Mouse (Mus musculus) CH12.LX (cell line): Measurements from ENCODE around the gene Mitf. TPM values are rescaled to one million over a fixed set of nuclear protein-coding genes. Genes with fewer than 3 reads are reported as not detected.

Experiments used
- DNase-seq: peaks from one replicate; pipeline ENCODE4 v3.0.0-alpha.2; 2013; ENCODE audit errors: extremely low read depth
- H3K27ac ChIP-seq: 2 replicates; pipeline ENCODE4 v1.5.1; 2012; ENCODE audit warnings: low read depth, mild to moderate bottlenecking, control low read depth, moderate library complexity; ENCODE audit not compliant: insufficient read depth
- H3K27me3 ChIP-seq: replicated peaks from 2 replicates; pipeline ENCODE3; 2012; ENCODE audit warnings: inconsistent platforms
- H3K36me3 ChIP-seq, 2 experiments: replicated peaks in 1 of 2; 2 replicates each; pipeline versions ENCODE3 to v1.6.1; 2012; ENCODE audit warnings: inconsistent platforms in 1 of 2, low read length in 1 of 2, mild to moderate bottlenecking in 1 of 2, mixed read lengths in 1 of 2, moderate library complexity in 1 of 2; ENCODE audit not compliant: control insufficient read depth in 1 of 2, insufficient read depth in 1 of 2
- H3K4me1 ChIP-seq, 2 experiments: 2 replicates each; pipeline ENCODE4 v1.6.1; 2012; ENCODE audit warnings: inconsistent platforms in 1 of 2, moderate library complexity in 1 of 2; ENCODE audit not compliant: insufficient read depth in 2 of 2, control insufficient read depth in 1 of 2
- H3K4me2 ChIP-seq: 2 replicates; pipeline ENCODE4 v1.6.1; 2012; ENCODE audit warnings: low read depth, mild to moderate bottlenecking, control low read depth; ENCODE audit not compliant: poor library complexity, insufficient read depth, severe bottlenecking
- H3K4me3 ChIP-seq, 3 experiments: fragments of 150-350 bp in 1 of 3; sonication (generic) in 1 of 3; replicated peaks in 1 of 3; 2 replicates each; pipeline versions ENCODE3 to v1.5.1; 2011 to 2012; ENCODE audit warnings: low read depth in 2 of 3, low read length in 2 of 3, mild to moderate bottlenecking in 2 of 3, moderate library complexity in 2 of 3, control low read depth in 1 of 3, improper control_type of control experiment in 1 of 3, inconsistent platforms in 1 of 3, mixed read lengths in 1 of 3; ENCODE audit not compliant: poor library complexity in 1 of 3
- H3K79me2 ChIP-seq: replicated peaks from 2 replicates; pipeline ENCODE4 v1.6.1; 2012; ENCODE audit warnings: mild to moderate bottlenecking, moderate library complexity; ENCODE audit not compliant: control insufficient read depth, poor library complexity, insufficient read depth, severe bottlenecking; ENCODE audit errors: extremely low read depth
- H3K9ac ChIP-seq: 2 replicates; pipeline ENCODE4 v1.6.1; 2012; ENCODE audit warnings: low read depth, mild to moderate bottlenecking, control low read depth, moderate library complexity; ENCODE audit not compliant: insufficient read depth
- H3K9me3 ChIP-seq: replicated peaks from 2 replicates; pipeline ENCODE3; 2012; ENCODE audit warnings: low read length, inconsistent platforms, mixed read lengths
- BHLHE40 ChIP-seq: IDR thresholded peaks from 2 replicates; pipeline ENCODE4 v1.6.1; 2011; ENCODE audit warnings: mild to moderate bottlenecking, low read depth, low read length, improper control_type of control experiment
- CTCF ChIP-seq, 2 experiments: IDR thresholded peaks in 1 of 2; conservative IDR thresholded peaks in 1 of 2; 2 replicates each; pipeline ENCODE4 v1.5.1; 2011 to 2012; ENCODE audit warnings: low read depth in 2 of 2, low read length in 2 of 2, improper control_type of control experiment in 1 of 2, inconsistent platforms in 1 of 2, mild to moderate bottlenecking in 1 of 2, moderate library complexity in 1 of 2
- ETS1 ChIP-seq: conservative IDR thresholded peaks from 2 replicates; pipeline ENCODE4 v1.6.1; 2012; ENCODE audit warnings: low read depth, mild to moderate bottlenecking, inconsistent platforms, low read length, improper control_type of control experiment, moderate library complexity
- MAFK ChIP-seq: IDR thresholded peaks from 2 replicates; pipeline ENCODE4 v1.6.1; 2011; ENCODE audit warnings: low read length, improper control_type of control experiment; ENCODE audit not compliant: insufficient replicate concordance
- MYC ChIP-seq: IDR thresholded peaks from 2 replicates; pipeline ENCODE4 v1.6.1; 2011; ENCODE audit warnings: low read depth, mild to moderate bottlenecking, improper control_type of control experiment, low read length
- POLR2A ChIP-seq: IDR thresholded peaks from 2 replicates; pipeline ENCODE4 v1.6.1; 2011; ENCODE audit warnings: low read depth, mild to moderate bottlenecking, improper control_type of control experiment, low read length
- RAD21 ChIP-seq: IDR thresholded peaks from 2 replicates; pipeline ENCODE4 v1.6.1; 2011; ENCODE audit warnings: low read depth, mild to moderate bottlenecking, low read length, improper control_type of control experiment, moderate library complexity
- RCOR1 ChIP-seq: conservative IDR thresholded peaks from 2 replicates; pipeline ENCODE4 v1.6.1; 2012; ENCODE audit warnings: low read depth, mild to moderate bottlenecking, inconsistent platforms, low read length, improper control_type of control experiment
- SMC3 ChIP-seq: IDR thresholded peaks from 2 replicates; pipeline ENCODE4 v1.6.1; 2011; ENCODE audit warnings: low read depth, low read length, improper control_type of control experiment
- TBP ChIP-seq: conservative IDR thresholded peaks from 2 replicates; pipeline ENCODE4 v1.6.1; 2011; ENCODE audit warnings: low read depth, low read length, improper control_type of control experiment
- USF1 ChIP-seq: IDR thresholded peaks from 2 replicates; pipeline ENCODE4 v1.6.1; 2014; ENCODE audit warnings: low read depth, mild to moderate bottlenecking, inconsistent platforms, low read length, improper control_type of control experiment
- ZC3H11A ChIP-seq: IDR thresholded peaks from 2 replicates; pipeline ENCODE4 v1.6.1; 2012; ENCODE audit warnings: low read depth, mild to moderate bottlenecking, inconsistent platforms, low read length, improper control_type of control experiment
- ZKSCAN1 ChIP-seq: IDR thresholded peaks from 2 replicates; pipeline ENCODE4 v1.6.1; 2012; ENCODE audit warnings: low read depth, inconsistent platforms, low read length, improper control_type of control experiment, borderline replicate concordance
- dilution Hi-C: fragments of 300-500 bp; cut with MboI; formaldehyde crosslinking; loops from 2 replicates; pipeline ENCODE4 v1.14.3; 2020; ENCODE audit warnings: low sequenced_read_pairs; ENCODE audit not compliant: extremely low pct_unique_long_range_greater_than_20kb, extremely low pct_ligation_motif_present
- in situ Hi-C: fragments of 300-500 bp; cut with MboI; formaldehyde crosslinking; loops from 3 replicates; pipeline ENCODE4 v1.14.3; 2019; ENCODE audit warnings: low sequenced_read_pairs, low pct_ligation_motif_present, low pct_unique_long_range_greater_than_20kb, mixed read lengths
- polyA plus RNA-seq: library from polyadenylated mRNA; unstranded; fragments of >175 nt; gene quantifications from 2 replicates; pipeline ENCODE4 v1.2.1, GENCODE M21; 2012; ENCODE audit warnings: low read depth; ENCODE audit not compliant: insufficient read length
- total RNA-seq, 2 experiments: library from RNA; depleted of rRNA; stranded (reverse); fragments of 300-350 nt in 1 of 2; fragments of >200 nt in 1 of 2; gene quantifications; 2 replicates each; pipeline ENCODE4 v1.2.3; 2012 to 2014

Gene Mitf
- total and polyA plus RNA-seq, 3 experiments = 3.4 to 4.7 (median 3.6) TPM

DNA sequence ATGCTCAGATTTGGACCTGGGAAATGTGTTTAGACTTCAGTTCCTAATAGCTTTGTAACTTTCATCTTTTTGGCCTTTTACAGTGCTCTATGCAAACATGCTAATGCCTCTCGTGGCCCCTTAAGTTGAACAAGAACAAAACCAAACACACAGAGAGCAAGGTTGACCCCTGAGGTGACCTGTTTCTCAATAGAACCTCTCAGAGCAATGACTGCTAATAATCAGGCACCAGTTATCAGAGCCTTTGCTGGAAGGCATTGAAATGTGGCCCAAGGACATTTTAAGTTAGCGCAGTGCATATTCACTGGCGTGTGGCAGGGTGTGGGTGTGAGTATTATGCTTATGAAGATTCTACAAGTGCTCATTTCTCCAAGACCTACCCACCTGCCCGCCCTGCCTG, 194.7 kb downstream of the Mitf start:
- TF ChIP-seq ETS1 = no peak
- no peak for TF ChIP-seq POLR2A
- no peak overlapping the region for H3K9ac ChIP-seq
- H3K36me3 ChIP-seq = peaks cover 2% of the 10 kb centered on the region in 2 experiments
- no peaks in the 10 kb centered on the region for H3K27me3 ChIP-seq
- no peaks in the 10 kb centered on the region for H3K9me3 ChIP-seq
- no peak for DNase-seq
- H3K79me2 ChIP-seq = no peaks in the 10 kb centered on the region
- no peak overlapping the region for H3K4me3 ChIP-seq
- no peak overlapping the region for H3K27ac ChIP-seq
- dilution Hi-C loops = no loop called here
- H3K4me1 ChIP-seq = peaks cover 2 to 16% of the 10 kb centered on the region in 2 experiments; a peak in 2 of 4 replicates
- in situ Hi-C loops = loop anchor here (5.0 kb wide), 2 partner anchors 144 to 244 kb away; no protein-coding TSS in a partner anchor
- no peak overlapping the region for H3K4me2 ChIP-seq

DNA sequence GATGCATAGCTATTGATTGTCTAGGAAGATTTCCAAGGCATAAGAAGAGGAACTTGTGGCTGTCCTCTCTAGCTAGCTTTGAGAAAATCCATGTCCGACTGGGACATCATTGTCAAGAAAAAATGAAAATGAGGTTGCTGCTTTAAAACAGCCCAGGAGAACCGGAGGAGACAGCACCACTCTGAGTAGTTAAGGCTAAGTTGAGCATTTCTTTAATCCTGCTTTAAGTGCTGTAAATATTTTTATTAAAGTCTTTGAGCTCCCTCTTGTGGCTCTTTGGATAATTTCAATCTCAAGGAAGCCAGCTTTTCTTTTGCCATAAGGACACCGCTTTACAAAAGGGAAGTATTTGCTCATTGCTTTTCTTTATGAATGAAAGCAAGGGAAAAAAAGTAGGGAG, 196.3 kb downstream of the Mitf start:
- Histone ChIP-seq H3K9me3 (no peaks in the 10 kb centered on the region), H3K4me2 (no peak overlapping the region), H3K27ac (no peak overlapping the region)
- dilution Hi-C loops = no loop called here
- TF ChIP-seq BHLHE40 (no peak), MAFK (no peak), MYC (no peak), ZC3H11A (peak; percentile 66), CTCF (conservative IDR thresholded peaks at IDR 0.05 in 1 of 2, IDR thresholded peaks at IDR 0.05 in 1 of 2; ENCODE audit: low read depth in 2 of 2, low read length in 2 of 2) (peak; percentile 30 to 84; a peak in 3 of 4 replicates), RAD21 (peak; percentile 91), ZKSCAN1 (no peak), SMC3 (peak; percentile 81)
- TF ChIP-seq, all 38 proteins: peak for 4
- H3K4me3 ChIP-seq = no peak overlapping the region
- peak; percentile 60 for DNase-seq
- H3K36me3 ChIP-seq = peaks cover 2 to 3% of the 10 kb centered on the region in 2 experiments
- H3K27me3 ChIP-seq = no peaks in the 10 kb centered on the region
- H3K79me2 ChIP-seq = no peaks in the 10 kb centered on the region
- in situ Hi-C loops = loop anchor here (5.0 kb wide), 2 partner anchors 146 to 246 kb away; no protein-coding TSS in a partner anchor
- peaks cover 0 to 4% of the 10 kb centered on the region in 2 experiments; a peak in 2 of 4 replicates for H3K4me1 ChIP-seq
- H3K9ac ChIP-seq = no peak overlapping the region

DNA sequence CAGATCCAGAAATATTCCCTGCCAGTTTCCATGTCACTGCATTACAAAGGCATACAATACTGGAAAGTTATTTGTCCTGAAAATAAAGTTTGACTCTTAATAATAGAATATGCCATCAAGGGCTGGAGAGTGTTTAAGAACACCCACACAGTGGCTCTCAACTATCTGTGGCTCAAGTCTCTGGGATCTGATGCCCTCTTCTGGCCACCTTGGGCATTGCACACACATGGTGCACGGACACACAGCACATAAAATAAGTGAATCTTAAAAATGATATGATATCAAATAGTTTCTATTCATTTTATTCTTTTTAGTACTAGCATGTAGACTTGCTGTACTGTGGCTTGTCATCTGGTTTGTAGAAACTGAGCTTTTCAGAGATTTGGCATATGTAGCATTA, 198.7 kb downstream of the Mitf start:
- H3K9ac ChIP-seq = no peak overlapping the region
- no peak overlapping the region for H3K4me2 ChIP-seq
- H3K4me1 ChIP-seq = peaks cover 0 to 2% of the 10 kb centered on the region in 2 experiments; a peak in 2 of 4 replicates
- dilution Hi-C loops (no loop called here), in situ Hi-C loops (no loop called here)
- H3K27me3 ChIP-seq = no peaks in the 10 kb centered on the region
- H3K9me3 ChIP-seq = no peaks in the 10 kb centered on the region
- DNase-seq = peak; percentile 40
- no peak overlapping the region for H3K27ac ChIP-seq
- H3K36me3 ChIP-seq = peaks cover 2 to 4% of the 10 kb centered on the region in 2 experiments
- TF ChIP-seq TBP = no peak
- TF ChIP-seq ZKSCAN1 = no peak
- TF ChIP-seq RAD21 = peak; percentile 44
- no peak for TF ChIP-seq USF1
- TF ChIP-seq RCOR1 = no peak
- TF ChIP-seq SMC3 = peak; percentile 43
- peak; percentile 43 to 64; a peak in 3 of 4 replicates for TF ChIP-seq CTCF (conservative IDR thresholded peaks at IDR 0.05 in 1 of 2, IDR thresholded peaks at IDR 0.05 in 1 of 2; ENCODE audit: low read depth in 2 of 2, low read length in 2 of 2)
- H3K79me2 ChIP-seq = no peaks in the 10 kb centered on the region
- no peak overlapping the region for H3K4me3 ChIP-seq
